Mouse (Mus musculus) forebrain, embryonic 11.5 days (tissue): ENCODE data around the gene Shisa6. TPM values are rescaled to one million over a fixed set of nuclear protein-coding genes. Genes with fewer than 3 reads are reported as not detected.

Experiments used
- ATAC-seq: fragments of 200-750 bp; cut with Nextera tagmentation; replicated peaks from 2 replicates; pipeline ENCODE4 v1.8.0; 2017; ENCODE audit warnings: moderate TSS enrichment; ENCODE audit not compliant: low FRiP score
- DNase-seq: peaks from one replicate; pipeline ENCODE4 v3.0.0-alpha.2; 2017; ENCODE audit warnings: low spot score
- H3K27ac ChIP-seq: fragments of 300-500 bp; sonication (generic); 2 replicates; pipeline ENCODE4 v1.5.1; 2014; ENCODE audit warnings: low read depth, low read length
- H3K27me3 ChIP-seq: fragments of 300-500 bp; sonication (generic); 2 replicates; pipeline ENCODE4 v1.6.1; 2014; ENCODE audit warnings: mild to moderate bottlenecking, low read length, mixed read lengths; ENCODE audit not compliant: control insufficient read depth, insufficient read depth
- H3K36me3 ChIP-seq: fragments of 300-500 bp; sonication (generic); 2 replicates; pipeline ENCODE4 v1.6.1; 2014; ENCODE audit warnings: mild to moderate bottlenecking, low read length, moderate library complexity, mixed read lengths; ENCODE audit not compliant: control insufficient read depth, insufficient read depth
- H3K4me1 ChIP-seq: fragments of 300-500 bp; sonication (generic); replicated peaks from 2 replicates; pipeline ENCODE4 v1.6.1; 2014; ENCODE audit warnings: low read length, mixed read lengths; ENCODE audit not compliant: control insufficient read depth, insufficient read depth
- H3K4me2 ChIP-seq: fragments of 300-500 bp; sonication (generic); 2 replicates; pipeline ENCODE4 v1.6.1; 2014; ENCODE audit warnings: low read depth, mild to moderate bottlenecking, low read length, moderate library complexity, mixed read lengths; ENCODE audit not compliant: severe bottlenecking
- H3K4me3 ChIP-seq: fragments of 300-500 bp; sonication (generic); 2 replicates; pipeline ENCODE4 v1.5.1; 2014; ENCODE audit warnings: low read depth, low read length
- H3K9ac ChIP-seq: fragments of 300-500 bp; sonication (generic); 2 replicates; pipeline ENCODE4 v1.6.1; 2014; ENCODE audit warnings: low read length
- H3K9me3 ChIP-seq: fragments of 300-500 bp; sonication (generic); 2 replicates; pipeline ENCODE4 v1.6.1; 2016; ENCODE audit warnings: low read length, mixed read lengths; ENCODE audit not compliant: control insufficient read depth
- WGBS: fragments of 180-500 bp; shearing (Covaris S2); extraction: QIAGEN DNeasy Blood & Tissue Kit; methylation state at CpG from one replicate; pipeline ENCODE4 v1.1.7; 2014; 5-methylcytosine and 5-hydroxymethylcytosine counted together
- polyA plus RNA-seq: library from polyadenylated mRNA; unstranded; fragments of >200 nt; fragmentation: Nextera tagmentation; extraction: Ambion mirVana; gene quantifications from 2 replicates; pipeline ENCODE4 v1.2.1, GENCODE M21; 2014

Gene Shisa6
- polyA plus RNA-seq, 1 experiment from 2014 or later, result 0.56 TPM

DNA sequence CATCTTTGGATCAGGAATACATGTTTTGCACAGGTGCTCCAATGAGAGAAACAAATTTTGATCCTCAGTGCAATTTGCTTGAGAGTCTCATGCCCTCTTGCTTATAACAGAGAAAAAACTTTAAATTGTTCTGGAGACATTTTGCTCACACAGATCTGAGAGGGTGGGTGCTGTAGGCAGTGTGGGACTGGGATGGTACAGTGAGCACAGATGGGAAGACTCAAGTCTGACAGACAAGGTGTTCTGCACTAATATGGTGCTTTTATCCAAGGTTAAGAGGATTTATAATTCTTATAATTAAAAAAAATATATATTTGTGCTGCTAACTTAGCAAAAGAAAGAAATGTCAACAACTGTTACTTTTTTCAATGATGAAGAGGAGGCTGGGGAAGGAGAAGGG is 189.5 kb downstream of the Shisa6 start:
- H3K36me3 ChIP-seq, result no peaks in the 10 kb centered on the region
- DNase-seq (no peak), ATAC-seq (no peak)
- H3K27me3 ChIP-seq, result no peaks in the 10 kb centered on the region
- H3K9me3 ChIP-seq, result no peaks in the 10 kb centered on the region
- H3K4me3 ChIP-seq, result no peak overlapping the region
- no peaks in the 10 kb centered on the region for H3K4me1 ChIP-seq
- no peak overlapping the region for H3K9ac ChIP-seq
- H3K4me2 ChIP-seq, result no peak overlapping the region
- no peak overlapping the region for H3K27ac ChIP-seq

DNA sequence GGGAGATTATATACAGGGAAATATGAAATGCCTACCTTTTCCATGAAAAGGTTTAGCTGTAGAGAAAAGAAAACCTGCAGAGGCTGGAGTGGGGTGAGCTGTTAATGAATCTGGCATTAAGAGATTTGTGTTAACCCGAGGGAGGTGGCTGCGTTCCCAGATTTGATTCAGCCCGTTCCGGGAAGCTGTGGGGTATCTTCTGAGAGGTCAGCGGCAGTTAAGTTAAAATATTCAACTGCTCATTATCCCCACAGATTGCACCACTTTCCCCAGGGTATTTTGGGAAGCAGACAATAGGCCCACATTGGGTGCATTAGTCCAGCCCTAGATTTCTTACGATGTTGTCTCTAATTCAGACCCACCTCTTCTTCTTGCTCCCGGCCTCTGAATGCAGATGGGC is 213.0 kb downstream of the Shisa6 start:
- H3K4me1 ChIP-seq, result no peaks in the 10 kb centered on the region
- H3K9me3 ChIP-seq, result no peaks in the 10 kb centered on the region
- DNase-seq (no peak), ATAC-seq (no peak)
- no peaks in the 10 kb centered on the region for H3K27me3 ChIP-seq
- no peak overlapping the region for H3K27ac ChIP-seq
- no peak overlapping the region for H3K4me3 ChIP-seq
- H3K9ac ChIP-seq, result no peak overlapping the region
- WGBS, result 75% methylated on average over 7 of the region's 7 CpGs
- no peak overlapping the region for H3K4me2 ChIP-seq
- H3K36me3 ChIP-seq, result no peaks in the 10 kb centered on the region

DNA sequence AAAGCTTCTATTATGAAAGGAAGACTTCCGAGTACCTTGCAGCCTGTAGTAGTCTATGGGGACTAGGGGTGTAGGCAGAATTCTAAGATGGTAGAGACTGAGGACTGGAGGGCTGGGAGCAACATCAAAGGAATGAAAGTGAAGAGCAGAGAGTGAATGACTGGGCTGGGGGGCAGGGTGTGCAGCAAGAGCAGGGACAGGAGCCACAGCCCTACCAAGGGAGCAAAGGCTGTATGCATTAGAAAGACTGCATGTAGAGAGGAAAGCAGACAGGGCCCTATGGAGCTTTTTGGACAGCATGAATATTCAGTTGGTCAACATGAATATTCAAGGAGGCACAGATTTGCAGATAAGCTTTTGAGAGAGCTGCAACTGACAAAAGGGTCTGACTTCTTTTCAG is 221.4 kb downstream of the Shisa6 start:
- H3K4me1 ChIP-seq, result no peaks in the 10 kb centered on the region

DNA sequence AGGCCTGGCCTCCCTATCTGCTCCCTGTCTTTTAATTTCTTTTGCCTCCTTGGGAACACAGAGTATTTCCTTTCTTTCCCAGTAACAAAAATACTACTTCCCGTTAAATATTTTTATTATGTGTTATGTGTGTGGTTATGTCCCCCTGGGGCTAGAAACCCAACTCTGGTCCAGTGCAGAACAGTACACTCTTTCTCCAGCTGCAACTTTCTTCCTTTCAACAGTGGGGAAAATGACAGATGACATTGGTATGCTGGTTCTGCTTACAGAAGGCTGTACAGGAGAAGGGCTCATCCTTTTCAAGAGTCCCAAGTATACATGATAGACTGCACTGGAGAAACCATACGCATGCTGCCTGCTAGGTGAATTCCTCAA is 251.1 kb downstream of the Shisa6 start:
- H3K4me1 ChIP-seq, result no peaks in the 10 kb centered on the region
- DNase-seq (no peak), ATAC-seq (no peak)
- H3K27ac ChIP-seq, result no peak overlapping the region
- no peak overlapping the region for H3K9ac ChIP-seq
- 80% methylated on average over 2 of the region's 2 CpGs for WGBS
- H3K4me3 ChIP-seq, result no peak overlapping the region
- no peaks in the 10 kb centered on the region for H3K27me3 ChIP-seq
- no peaks in the 10 kb centered on the region for H3K9me3 ChIP-seq
- H3K4me2 ChIP-seq, result no peak overlapping the region
- no peaks in the 10 kb centered on the region for H3K36me3 ChIP-seq

More for the DNA sequence above, 221.4 kb downstream of the Shisa6 start:
- DNase-seq, result no peak
- WGBS, result 75% methylated on average over 1 of the region's 1 CpGs
- H3K4me2 ChIP-seq, result no peak overlapping the region
- ATAC-seq, result no peak
- H3K9ac ChIP-seq, result no peak overlapping the region
- no peak overlapping the region for H3K27ac ChIP-seq
- no peaks in the 10 kb centered on the region for H3K27me3 ChIP-seq
- H3K4me3 ChIP-seq, result no peak overlapping the region
- no peaks in the 10 kb centered on the region for H3K36me3 ChIP-seq
- no peaks in the 10 kb centered on the region for H3K9me3 ChIP-seq

DNA sequence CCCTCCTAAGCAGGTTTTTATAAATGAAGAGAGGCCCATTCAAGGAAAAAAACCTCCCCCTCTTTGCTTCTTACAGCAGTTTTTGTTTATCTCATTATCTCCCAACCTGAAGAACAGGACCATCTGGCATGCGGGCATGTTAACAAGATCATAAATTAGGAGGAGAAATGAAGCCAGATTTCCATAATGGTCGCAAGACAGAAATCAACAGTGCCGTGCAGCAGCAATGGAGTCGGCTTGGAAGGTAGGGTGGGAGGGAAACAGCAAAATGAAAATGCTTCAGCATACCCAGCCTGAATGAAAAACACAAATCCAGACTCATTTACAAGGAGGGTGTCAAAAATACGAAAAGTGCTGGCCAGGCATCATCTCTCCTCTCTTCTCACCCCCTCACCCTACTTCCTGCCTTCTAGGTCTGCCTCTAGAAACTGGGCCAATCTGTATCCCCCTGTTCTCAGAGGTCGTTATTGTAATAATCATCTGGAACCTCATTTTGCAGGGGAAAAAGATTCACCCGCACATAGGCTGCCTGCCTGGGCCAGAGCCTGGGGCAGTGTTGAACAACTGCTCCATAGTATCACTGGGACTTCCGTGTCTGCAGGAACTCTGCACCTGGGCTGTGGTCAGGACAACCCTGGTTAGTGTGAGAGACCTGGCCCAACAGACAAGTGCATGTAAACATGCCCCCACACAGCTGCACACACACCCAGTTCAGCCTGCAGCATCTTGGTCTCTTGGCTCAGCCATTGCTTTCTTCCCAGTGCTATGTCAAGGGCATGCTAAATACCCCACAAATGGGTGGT is 251.7 kb downstream of the Shisa6 start:
- Histone ChIP-seq H3K27me3 (no peaks in the 10 kb centered on the region), H3K27ac (no peak overlapping the region), H3K4me2 (no peak overlapping the region), H3K4me3 (no peak overlapping the region), H3K9ac (no peak overlapping the region), H3K9me3 (no peaks in the 10 kb centered on the region), H3K4me1 (no peaks in the 10 kb centered on the region), H3K36me3 (no peaks in the 10 kb centered on the region)
- DNase-seq (no peak), ATAC-seq (no peak)
- WGBS, result 68% methylated on average over 8 of the region's 8 CpGs

DNA sequence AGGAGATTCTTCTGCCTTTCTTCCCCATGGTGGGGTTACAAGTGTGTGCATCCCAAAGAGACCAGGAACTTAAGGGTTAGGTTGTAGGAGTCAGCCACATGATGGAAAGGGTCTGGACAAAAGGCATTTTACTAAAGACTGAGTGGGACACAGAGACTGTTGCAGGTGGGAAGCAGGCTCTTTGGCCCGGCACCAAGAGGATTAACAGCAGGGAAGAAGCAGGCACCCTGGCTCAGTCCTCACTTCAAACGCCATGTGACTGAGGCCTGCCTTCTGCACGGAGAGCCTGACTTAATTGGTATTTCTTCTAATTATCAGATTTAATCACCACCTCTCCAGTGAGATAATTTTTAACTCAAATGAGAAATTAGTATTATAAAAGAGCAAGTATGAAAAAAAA is 258.7 kb downstream of the Shisa6 start:
- 10% methylated on average over 3 of the region's 3 CpGs for WGBS
- H3K9ac ChIP-seq, result no peak overlapping the region
- DNase-seq, result no peak
- H3K4me2 ChIP-seq, result no peak overlapping the region
- no peak overlapping the region for H3K4me3 ChIP-seq
- no peak for ATAC-seq
- H3K4me1 ChIP-seq, result no peaks in the 10 kb centered on the region
- H3K9me3 ChIP-seq, result no peaks in the 10 kb centered on the region
- no peaks in the 10 kb centered on the region for H3K27me3 ChIP-seq
- no peak overlapping the region for H3K27ac ChIP-seq
- no peaks in the 10 kb centered on the region for H3K36me3 ChIP-seq

DNA sequence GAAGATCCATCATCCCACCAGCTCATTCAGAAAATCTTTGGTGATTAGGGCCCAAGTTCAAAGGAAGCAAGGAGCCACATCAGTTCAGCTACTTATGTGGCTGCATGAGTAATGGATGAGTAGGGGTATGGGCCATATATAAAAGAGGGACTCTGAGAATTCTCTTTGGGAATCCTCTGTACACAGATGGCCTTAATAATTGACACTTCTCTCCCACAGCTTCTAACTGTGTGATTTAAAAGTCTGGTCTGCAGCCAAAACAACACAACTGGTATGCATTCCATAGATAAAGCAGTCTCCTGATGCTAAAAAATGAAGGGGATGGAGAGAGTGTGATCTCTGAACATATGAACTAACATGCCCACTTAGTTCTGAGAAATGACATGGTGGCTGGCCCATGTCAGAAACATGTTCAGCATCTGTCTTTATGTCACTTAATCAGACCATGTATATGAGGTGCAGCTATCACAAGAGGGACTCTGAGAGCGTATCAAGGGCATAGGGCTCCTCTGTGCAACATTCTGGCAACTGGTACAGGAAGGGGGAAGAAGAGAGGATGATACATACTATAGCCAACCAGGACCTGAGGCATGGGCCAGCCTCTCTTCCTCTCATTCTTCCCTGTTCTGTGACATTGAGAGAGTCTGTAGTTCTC is 260.3 kb downstream of the Shisa6 start:
- 73% methylated on average over 1 of the region's 1 CpGs for WGBS
- no peak for ATAC-seq
- Histone ChIP-seq H3K4me1 (no peaks in the 10 kb centered on the region), H3K27ac (no peak overlapping the region), H3K36me3 (no peaks in the 10 kb centered on the region), H3K9ac (no peak overlapping the region), H3K4me2 (no peak overlapping the region), H3K27me3 (no peaks in the 10 kb centered on the region), H3K4me3 (no peak overlapping the region), H3K9me3 (no peaks in the 10 kb centered on the region)
- no peak for DNase-seq

DNA sequence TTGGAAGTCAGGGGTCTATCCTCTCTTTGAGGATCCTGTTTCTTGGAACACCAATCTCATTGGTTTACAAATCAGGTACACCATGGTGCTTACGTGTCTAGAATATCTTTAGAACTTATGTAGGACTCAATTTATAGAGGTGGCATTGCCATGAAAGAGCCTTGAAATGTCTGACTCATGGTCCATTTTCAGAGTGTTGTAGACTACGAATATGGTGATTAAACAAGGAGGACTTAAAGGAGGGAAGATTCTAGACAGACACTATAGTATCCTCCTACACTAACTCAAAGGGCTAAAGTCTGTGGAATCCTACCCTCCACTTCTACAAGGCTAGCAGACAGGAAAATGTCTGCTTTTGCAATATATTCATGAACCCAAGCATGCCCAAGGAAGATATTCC is 265.6 kb downstream of the Shisa6 start:
- 91% methylated on average over 2 of the region's 2 CpGs for WGBS

DNA sequence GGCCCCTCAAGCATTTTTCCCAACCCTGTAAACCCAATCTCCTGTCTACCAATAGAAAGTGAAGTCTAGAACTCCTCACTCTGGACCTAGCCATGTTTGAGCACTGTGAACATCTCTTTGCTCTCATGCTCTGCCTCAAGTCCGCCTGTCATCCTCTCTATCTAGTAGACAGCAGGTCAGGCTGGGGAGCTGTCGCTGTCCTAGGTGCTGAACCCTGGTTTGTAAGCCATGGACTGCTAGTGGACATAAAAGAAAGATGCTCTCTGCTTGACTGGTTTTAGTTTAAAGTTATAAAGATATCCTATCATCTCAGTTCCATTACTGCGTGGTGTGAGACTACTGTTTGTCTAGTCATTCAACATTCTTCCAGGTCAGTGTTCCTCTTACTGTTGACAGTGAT is 266.9 kb downstream of the Shisa6 start:
- 26% methylated on average over 3 of the region's 3 CpGs for WGBS
- H3K4me3 ChIP-seq, result no peak overlapping the region
- no peaks in the 10 kb centered on the region for H3K36me3 ChIP-seq
- no peaks in the 10 kb centered on the region for H3K27me3 ChIP-seq
- no peak for ATAC-seq
- H3K9me3 ChIP-seq, result no peaks in the 10 kb centered on the region
- H3K4me1 ChIP-seq, result no peaks in the 10 kb centered on the region
- no peak overlapping the region for H3K27ac ChIP-seq
- no peak overlapping the region for H3K9ac ChIP-seq
- H3K4me2 ChIP-seq, result no peak overlapping the region
- DNase-seq, result peak; percentile 78

More for the DNA sequence above, 265.6 kb downstream of the Shisa6 start:
- DNase-seq (no peak), ATAC-seq (no peak)
- Histone ChIP-seq H3K4me2 (no peak overlapping the region), H3K27me3 (no peaks in the 10 kb centered on the region), H3K4me3 (no peak overlapping the region), H3K36me3 (no peaks in the 10 kb centered on the region), H3K9me3 (no peaks in the 10 kb centered on the region), H3K27ac (no peak overlapping the region), H3K9ac (no peak overlapping the region), H3K4me1 (no peaks in the 10 kb centered on the region)
